Mouse (Mus musculus): ENCODE measurements at regions not wholly inside any gene's neighbourhood (a gene's known extent, or its start where the extent isn't known, plus 50 kb on each side); places are given as distances from the start of the nearest gene placed in this dataset.

DNA sequence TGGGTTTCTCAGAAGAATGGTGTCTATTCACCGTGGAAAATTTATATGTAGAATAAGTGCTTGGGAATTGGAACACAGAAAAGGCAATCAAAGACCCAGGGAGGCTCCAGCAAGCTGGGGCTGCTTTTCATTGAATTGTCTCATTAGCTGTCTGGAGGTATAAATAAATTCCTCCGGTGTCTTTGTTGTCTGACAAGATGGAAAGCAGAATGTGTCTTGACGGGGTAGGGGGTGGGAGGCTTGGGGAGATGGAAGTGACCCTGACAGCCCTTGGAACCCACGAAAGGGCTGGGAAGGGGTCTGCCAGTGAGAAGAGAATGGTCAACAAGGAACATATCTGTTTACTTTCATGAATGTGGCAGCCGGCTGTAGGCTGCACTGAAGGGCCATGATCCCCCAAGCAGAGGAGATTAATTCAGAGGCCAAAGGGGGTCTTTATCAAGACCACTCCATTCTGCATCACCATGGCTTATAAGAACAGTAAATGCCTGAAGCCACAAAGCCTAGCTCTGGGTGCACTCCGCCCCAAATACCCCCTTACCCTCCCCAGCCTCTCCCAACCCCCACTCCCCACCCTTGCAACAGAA is 127.2 kb upstream of the Neo1 start:
- TF ChIP-seq CTCF (IDR thresholded peaks at IDR 0.05; ENCODE audit: extremely low read depth, insufficient read length, insufficient replicate concordance, low read depth, low read length) (no peak), POLR2A (IDR thresholded peaks at IDR 0.05; ENCODE audit: low read depth, low read length) (no peak)

Data from small intestine, adult 2 months (tissue).